21 mouse cellular contexts compared by ENCODE assay signal in the genomic region with DNA sequence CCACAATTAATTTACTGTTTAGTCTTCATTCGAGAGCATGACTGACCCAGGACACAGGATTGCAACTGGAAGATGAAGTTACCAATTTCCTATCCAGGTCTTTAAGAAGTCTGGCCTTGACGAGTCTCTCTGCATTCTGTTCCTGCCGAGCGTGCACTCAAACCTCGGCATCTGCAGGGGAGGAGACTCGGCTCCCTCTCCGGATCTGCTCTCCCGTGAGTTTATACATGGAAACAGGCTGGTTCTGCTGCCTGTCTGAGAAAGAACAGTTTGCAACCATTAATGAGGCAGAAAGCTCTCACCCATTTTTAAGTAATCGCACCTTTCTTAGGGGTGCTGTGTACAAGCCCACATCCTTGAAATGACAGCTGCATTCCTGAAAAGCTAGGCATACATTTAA.
DNase-seq lines count a peak whose midpoint lies in the region; ATAC-seq and TF ChIP-seq lines count a peak whose summit lies in the region.
"Had no signal": no experiment of that assay in that cellular context is flagged by ENCODE, and none has a peak within 500 bp of the region (broad histone marks: within the 10 kb centered on the region; RNA-seq: fewer than 3 reads in every experiment).

No protein-coding gene starts in this region.

- 42% methylated on average over 9 of the region's 9 CpGs for WGBS in forebrain, postnatal 0 days
- 77% methylated on average over 9 of the region's 9 CpGs for WGBS in forebrain, embryonic 10.5 days

- H3K9ac ChIP-seq in forebrain, postnatal 0 days, result no peak overlapping the region
- H3K9ac ChIP-seq: embryonic facial prominence, embryonic 15.5 days; heart, embryonic 15.5 days; hindbrain, embryonic 13.5 days had no signal

- no peak overlapping the region for H3K27ac ChIP-seq in forebrain, postnatal 0 days (ENCODE audit: low read depth, low read length)
- H3K27ac ChIP-seq in forebrain, embryonic 10.5 days, result no peak overlapping the region
- no peak overlapping the region for H3K27ac ChIP-seq in gastrocnemius, adult 2 months
- H3K27ac ChIP-seq: embryonic facial prominence, embryonic 15.5 days; heart, adult 2 months; heart, embryonic 15.5 days; hindbrain, embryonic 13.5 days had no signal

- DNase-seq in forebrain, postnatal 0 days, result peak; percentile 60
- DNase-seq in forebrain, embryonic 10.5 days (ENCODE audit: extremely low spot score, low spot score), result no peak
- peak; percentile 17 for DNase-seq in layer of hippocampus, adult 9-11 months
- no peak for DNase-seq in layer of hippocampus, postnatal 10 days (ENCODE audit: low spot score in 2 of 2)
- peak; percentile 14 for DNase-seq in right cerebral cortex, postnatal 14 days
- DNase-seq in right cerebral cortex, adult 18-20 months, result no peak
- DNase-seq in gastrocnemius, adult 2 months, result no peak
- DNase-seq: adrenal gland, adult 2 months; adrenal gland, postnatal 25 days; cerebellum, adult 11 months; cerebellum, adult 8-10 months; embryo, embryonic 11 days; gastrocnemius, postnatal 14 days; heart, adult 2 months; heart, postnatal 14 days had no signal

- peak; percentile 62 for ATAC-seq in forebrain, postnatal 0 days
- ATAC-seq: intestine, embryonic 16.5 days had no signal

- H3K4me1 ChIP-seq in forebrain, postnatal 0 days (ENCODE audit: insufficient read depth), result peaks cover 3% of the 10 kb centered on the region; the same call in 1 of the 2 replicates
- no peaks in the 10 kb centered on the region for H3K4me1 ChIP-seq in forebrain, embryonic 10.5 days
- H3K4me1 ChIP-seq: embryonic facial prominence, embryonic 15.5 days; heart, embryonic 15.5 days; hindbrain, embryonic 13.5 days had no signal

- TF ChIP-seq CTCF in forebrain, postnatal 0 days (IDR thresholded peaks at IDR 0.05; ENCODE audit: low read depth), result no peak
- TF ChIP-seq CTCF in gastrocnemius, adult 2 months (IDR thresholded peaks at IDR 0.05), result no peak

- H3K36me3 ChIP-seq in forebrain, postnatal 0 days (ENCODE audit: insufficient read depth), result no peaks in the 10 kb centered on the region
- no peaks in the 10 kb centered on the region for H3K36me3 ChIP-seq in forebrain, embryonic 10.5 days (replicated peaks)
- H3K36me3 ChIP-seq: embryonic facial prominence, embryonic 15.5 days; heart, embryonic 15.5 days; hindbrain, embryonic 13.5 days had no signal

- intact Hi-C loops in gastrocnemius, adult 2 months (cut with DNase I), result no loop called here

- H3K9me3 ChIP-seq in forebrain, postnatal 0 days (ENCODE audit: low read length), result no peaks in the 10 kb centered on the region
- no peaks in the 10 kb centered on the region for H3K9me3 ChIP-seq in forebrain, embryonic 10.5 days
- H3K9me3 ChIP-seq: embryonic facial prominence, embryonic 15.5 days; heart, embryonic 15.5 days; hindbrain, embryonic 13.5 days had no signal

- H3K27me3 ChIP-seq in forebrain, postnatal 0 days (ENCODE audit: insufficient read depth, low read length), result no peaks in the 10 kb centered on the region
- no peaks in the 10 kb centered on the region for H3K27me3 ChIP-seq in forebrain, embryonic 10.5 days (ENCODE audit: poor library complexity, severe bottlenecking)
- H3K27me3 ChIP-seq: embryonic facial prominence, embryonic 15.5 days; heart, embryonic 15.5 days; hindbrain, embryonic 13.5 days had no signal

- H3K4me3 ChIP-seq in forebrain, postnatal 0 days (ENCODE audit: low read depth, low read length), result no peak overlapping the region
- no peak overlapping the region for H3K4me3 ChIP-seq in forebrain, embryonic 10.5 days
- H3K4me3 ChIP-seq in gastrocnemius, adult 2 months, result no peak overlapping the region
- H3K4me3 ChIP-seq: embryonic facial prominence, embryonic 15.5 days; erythroblast, embryonic 14.5 days; heart, adult 2 months; heart, embryonic 15.5 days; hindbrain, embryonic 13.5 days had no signal

- H3K4me2 ChIP-seq in forebrain, postnatal 0 days (ENCODE audit: low read depth), result no peak overlapping the region
- H3K4me2 ChIP-seq: embryonic facial prominence, embryonic 15.5 days; heart, embryonic 11.5 days; heart, embryonic 15.5 days; hindbrain, embryonic 13.5 days had no signal

Comparison
In these comparisons a context has a peak if more than half of its experiments do, and no peak if none do; other contexts are left out.
1. DNase-seq: peak in forebrain, postnatal 0 days (single experiment), layer of hippocampus, adult 9-11 months (single experiment) and right cerebral cortex, postnatal 14 days (single experiment); none in forebrain, embryonic 10.5 days (single experiment), layer of hippocampus, postnatal 10 days (0 of 2), right cerebral cortex, adult 18-20 months (single experiment) and gastrocnemius, adult 2 months (single experiment).